Mouse (Mus musculus) lung, postnatal 0 days (tissue): Measurements from ENCODE around the gene Zfp652.

Experiments
- CTCF ChIP-seq: IDR thresholded peaks from 2 replicates; pipeline ENCODE4 v1.5.1; 2016; ENCODE audit warnings: antibody characterized with exemption, mild to moderate bottlenecking
- EP300 ChIP-seq: IDR thresholded peaks from 2 replicates; pipeline ENCODE4 v1.6.1; 2016; ENCODE audit warnings: antibody characterized with exemption, mild to moderate bottlenecking, control low read depth

DNA sequence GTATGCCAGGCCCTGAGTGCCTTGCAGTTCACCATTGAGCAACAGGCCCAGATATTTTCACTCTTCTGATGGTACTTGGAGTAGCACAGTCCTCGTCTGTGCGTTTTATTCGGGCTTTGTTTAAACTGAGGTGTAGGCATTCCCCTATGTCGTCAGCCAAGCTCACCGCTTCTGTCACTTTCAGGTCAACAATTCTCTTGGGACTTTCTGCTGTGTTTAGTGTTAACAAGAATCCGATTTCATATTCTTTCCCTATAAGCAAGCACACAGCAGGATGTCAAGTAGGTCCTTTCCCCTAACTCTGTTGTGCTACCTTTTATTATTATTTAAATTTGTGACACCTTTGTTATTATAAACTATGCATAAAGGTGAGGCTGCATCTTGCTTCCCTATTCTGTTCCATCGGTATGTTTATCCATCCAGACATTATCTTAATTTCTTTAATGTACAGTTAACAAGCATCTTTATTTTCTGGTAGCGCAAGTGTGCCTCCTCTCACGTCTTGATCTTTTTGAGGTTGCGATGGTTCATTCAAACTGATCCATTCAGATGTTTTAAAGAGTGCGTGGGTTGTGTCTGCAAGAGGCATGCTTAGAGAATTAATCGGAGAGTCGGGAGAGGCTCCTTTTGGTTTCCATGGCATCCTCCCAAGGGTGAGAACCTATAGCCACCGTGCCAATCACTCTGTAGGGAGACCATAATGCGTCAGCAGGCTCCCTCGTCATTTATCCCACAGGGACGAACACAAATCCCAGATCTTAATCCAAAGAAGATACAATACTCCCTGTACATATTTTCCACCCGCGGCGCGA is 145.4 kb downstream of the Zfp652 start:
- TF ChIP-seq CTCF (no peak), EP300 (no peak)
